Mouse (Mus musculus) kidney, embryonic 14.5 days (tissue): Measurements from ENCODE around the gene Gm3558. TPM values are rescaled to one million over a fixed set of nuclear protein-coding genes. Genes with fewer than 3 reads are reported as not detected.
A peak's percentile ranks its signal among the peaks of the same experiment; 100 is the strongest.
"Not testable (repeated sequence)": the region's sequence is repeated elsewhere in the genome, so short reads cannot be mapped to it uniquely, and the experiment has no call there.

Experiments used
- ATAC-seq: fragments of 200-750 bp; cut with Nextera tagmentation; 2 replicates; pipeline ENCODE4 v1.8.0; 2017; ENCODE audit warnings: moderate number of reproducible peaks, mild to moderate bottlenecking, moderate TSS enrichment, moderate library complexity; ENCODE audit not compliant: low FRiP score, low TSS enrichment
- H3K27ac ChIP-seq: fragments of 300-500 bp; sonication (generic); 2 replicates; pipeline ENCODE4 v1.5.1; 2014; ENCODE audit warnings: low read depth, mild to moderate bottlenecking, low read length, moderate library complexity, mixed read lengths
- H3K27me3 ChIP-seq: fragments of 300-500 bp; sonication (generic); 2 replicates; pipeline ENCODE4 v1.6.1; 2014; ENCODE audit warnings: mild to moderate bottlenecking, low read length; ENCODE audit not compliant: control insufficient read depth, insufficient read depth
- H3K36me3 ChIP-seq: fragments of 300-500 bp; sonication (generic); 2 replicates; pipeline ENCODE4 v1.6.1; 2014; ENCODE audit warnings: low read length, mixed read lengths; ENCODE audit not compliant: control insufficient read depth, insufficient read depth
- H3K4me1 ChIP-seq: fragments of 300-500 bp; sonication (generic); 2 replicates; pipeline ENCODE4 v1.6.1; 2014; ENCODE audit warnings: low read length, mixed read lengths; ENCODE audit not compliant: control insufficient read depth, insufficient read depth
- H3K4me2 ChIP-seq: fragments of 300-500 bp; sonication (generic); replicated peaks from 2 replicates; pipeline ENCODE4 v1.6.1; 2014; ENCODE audit warnings: low read depth, mild to moderate bottlenecking, low read length
- H3K4me3 ChIP-seq: fragments of 300-500 bp; sonication (generic); 2 replicates; pipeline ENCODE4 v1.5.1; 2014; ENCODE audit warnings: mild to moderate bottlenecking, low read length
- H3K9ac ChIP-seq: fragments of 300-500 bp; sonication (generic); 2 replicates; pipeline ENCODE4 v1.6.1; 2014; ENCODE audit warnings: low read depth, mild to moderate bottlenecking, low read length, moderate library complexity
- H3K9me3 ChIP-seq: fragments of 300-500 bp; sonication (generic); 2 replicates; pipeline ENCODE4 v1.6.1; 2016; ENCODE audit warnings: low read length; ENCODE audit not compliant: control insufficient read depth
- WGBS: fragments of 180-500 bp; shearing (Covaris S2); extraction: QIAGEN DNeasy Blood & Tissue Kit; methylation state at CpG from one replicate; pipeline ENCODE4 v1.1.7; 2014; 5-methylcytosine and 5-hydroxymethylcytosine counted together
- polyA plus RNA-seq: library from polyadenylated mRNA; unstranded; fragments of >200 nt; fragmentation: Nextera tagmentation; extraction: Ambion mirVana; gene quantifications from 2 replicates; pipeline ENCODE4 v1.2.1, GENCODE M21; 2014

The Gm3558 gene
- 0.58 and 0.66 TPM in 2 replicates for polyA plus RNA-seq

- not testable (repeated sequence) for ATAC-seq, H3K9me3 ChIP-seq, H3K27me3 ChIP-seq, H3K4me1 ChIP-seq, H3K36me3 ChIP-seq, H3K27ac ChIP-seq, H3K9ac ChIP-seq
- H3K4me2 ChIP-seq: peak within 1 kb of the TSS; percentile 52
- H3K4me3 ChIP-seq: peak within 1 kb of the TSS; percentile 33
- no CpG with 5 or more reads among the region's 34 CpGs for WGBS
Measured at GRCm38 (mm10) chr14:7568382-7568781, at the start of gene Gm3558. TSS of gene Gm3558 (minus strand) at chr14:7568566.

GRCm38 (mm10) chr14:7595492-7595891, 27.1 kb upstream of the Gm3558 start, which contains the start of gene Gm10338:
TSS of gene Gm10338 (minus strand) at chr14:7595592.
- H3K9ac ChIP-seq, H3K9me3 ChIP-seq, H3K27ac ChIP-seq, H3K27me3 ChIP-seq, H3K4me2 ChIP-seq, H3K36me3 ChIP-seq, H3K4me1 ChIP-seq, ATAC-seq, H3K4me3 ChIP-seq: not testable (repeated sequence)
- WGBS: no CpG with 5 or more reads among the region's 2 CpGs

GRCm38 (mm10) chr14:7567890-7568289, 476 bp downstream of the Gm3558 start:
- H3K27me3 ChIP-seq, H3K36me3 ChIP-seq, H3K4me1 ChIP-seq, H3K9me3 ChIP-seq, H3K27ac ChIP-seq, H3K9ac ChIP-seq, ATAC-seq: not testable (repeated sequence)
- WGBS: under 1% methylated on average over 18 of the region's 27 CpGs
- Histone ChIP-seq H3K4me2 (peak overlapping the region; percentile 52), H3K4me3 (peak overlapping the region; percentile 33)

GRCm38 (mm10) chr14:7567266-7567665, 1.1 kb downstream of the Gm3558 start:
- not testable (repeated sequence) for ATAC-seq, H3K27me3 ChIP-seq, H3K27ac ChIP-seq, H3K4me1 ChIP-seq, H3K9ac ChIP-seq, H3K4me2 ChIP-seq, H3K9me3 ChIP-seq, H3K36me3 ChIP-seq, H3K4me3 ChIP-seq
- 2% methylated on average over 5 of the region's 9 CpGs for WGBS

Other genes with a start within 250 kb of the Gm3558 start
- gene Gm5797, start 236.2 kb downstream of the Gm3558 start, polyA plus RNA-seq: not detected in 2 replicates
- not detected in 2 replicates for gene Gm8374, start 203.4 kb downstream of the Gm3558 start, polyA plus RNA-seq
- not detected in 2 replicates for gene Gm3755, start 117.6 kb downstream of the Gm3558 start, polyA plus RNA-seq
- gene Gm3752, start 84.8 kb downstream of the Gm3558 start, polyA plus RNA-seq: 0.34 and 0.84 TPM in 2 replicates
- not detected in 2 replicates for gene Gm10338, start 27.0 kb upstream of the Gm3558 start, polyA plus RNA-seq
- not detected in 2 replicates for gene Gm10128, start 75.4 kb upstream of the Gm3558 start, polyA plus RNA-seq
- gene Gm26661, start 223.0 kb upstream of the Gm3558 start, polyA plus RNA-seq: not detected in 2 replicates
- 12.7 and 25.7 TPM in 2 replicates for gene Flnb, start 249.4 kb upstream of the Gm3558 start, polyA plus RNA-seq